Mouse (Mus musculus) heart, embryonic 14.5 days (tissue): Measurements from ENCODE around the gene Exosc1. TPM values are rescaled to one million over a fixed set of nuclear protein-coding genes. Genes with fewer than 3 reads are reported as not detected.

Experiments used
- ATAC-seq: fragments of 200-750 bp; cut with Nextera tagmentation; 2 replicates; pipeline ENCODE4 v1.8.0; 2017; ENCODE audit warnings: low read depth, moderate TSS enrichment; ENCODE audit not compliant: insufficient number of reproducible peaks, insufficient read depth, low FRiP score
- H3K27ac ChIP-seq, 2 experiments: fragments of 200-500 bp in 1 of 2; fragments of 300-500 bp in 1 of 2; sonication (generic) in 1 of 2; replicated peaks in 1 of 2; 2 replicates each; pipeline ENCODE4 v1.5.1; 2012 to 2014; ENCODE audit warnings: low read depth in 2 of 2, low read length in 2 of 2, control low read depth in 1 of 2, mild to moderate bottlenecking in 1 of 2, mixed read lengths in 1 of 2; ENCODE audit not compliant: control insufficient read depth in 1 of 2, insufficient read depth in 1 of 2
- H3K27me3 ChIP-seq: fragments of 300-500 bp; sonication (generic); 2 replicates; pipeline ENCODE4 v1.6.1; 2014; ENCODE audit warnings: mild to moderate bottlenecking, low read length, control low read depth; ENCODE audit not compliant: control insufficient read depth, insufficient read depth
- H3K36me3 ChIP-seq: fragments of 300-500 bp; sonication (generic); 2 replicates; pipeline ENCODE4 v1.6.1; 2014; ENCODE audit warnings: mild to moderate bottlenecking, control low read depth, low read length, mixed read lengths; ENCODE audit not compliant: control insufficient read depth, insufficient read depth
- H3K4me1 ChIP-seq, 2 experiments: fragments of 200-500 bp in 1 of 2; fragments of 300-500 bp in 1 of 2; sonication (generic) in 1 of 2; 2 replicates each; pipeline ENCODE4 v1.6.1; 2012 to 2014; ENCODE audit warnings: low read length in 2 of 2, control low read depth in 1 of 2, mixed read lengths in 1 of 2; ENCODE audit not compliant: control insufficient read depth in 2 of 2, insufficient read depth in 2 of 2
- H3K4me2 ChIP-seq: fragments of 300-500 bp; sonication (generic); 2 replicates; pipeline ENCODE4 v1.6.1; 2014; ENCODE audit warnings: mild to moderate bottlenecking, low read length
- H3K4me3 ChIP-seq, 2 experiments: fragments of 200-500 bp in 1 of 2; fragments of 300-500 bp in 1 of 2; sonication (generic) in 1 of 2; 2 replicates each; pipeline ENCODE4 v1.5.1; 2012 to 2014; ENCODE audit warnings: low read length in 2 of 2, mild to moderate bottlenecking in 2 of 2, control low read depth in 1 of 2, low read depth in 1 of 2, moderate library complexity in 1 of 2; ENCODE audit not compliant: control insufficient read depth in 1 of 2, insufficient read depth in 1 of 2
- H3K9ac ChIP-seq: fragments of 300-500 bp; sonication (generic); 2 replicates; pipeline ENCODE4 v1.6.1; 2014; ENCODE audit warnings: mild to moderate bottlenecking, low read length
- H3K9me3 ChIP-seq: fragments of 300-500 bp; sonication (generic); 2 replicates; pipeline ENCODE4 v1.6.1; 2016; ENCODE audit warnings: low read length, control low read depth; ENCODE audit not compliant: control insufficient read depth
- WGBS: fragments of 180-500 bp; shearing (Covaris S2); extraction: QIAGEN DNeasy Blood & Tissue Kit; methylation state at CpG from one replicate; pipeline ENCODE4 v1.1.7; 2014; 5-methylcytosine and 5-hydroxymethylcytosine counted together
- polyA plus RNA-seq: library from polyadenylated mRNA; unstranded; fragments of >200 nt; fragmentation: Nextera tagmentation; extraction: Ambion mirVana; gene quantifications from 2 replicates; pipeline ENCODE4 v1.2.1, GENCODE M21; 2014

Exosc1 gene
- polyA plus RNA-seq, 1 experiment from 2014 or later, result 42.0 TPM

- H3K4me3 ChIP-seq, result no peak overlapping the region
- H3K27me3 ChIP-seq, result no peaks in the 10 kb centered on the region
- no peak overlapping the region for H3K9ac ChIP-seq
- peaks cover 12 to 21% of the 10 kb centered on the region in 2 experiments for H3K4me1 ChIP-seq
- no peak overlapping the region for H3K4me2 ChIP-seq
- 28% methylated on average over 6 of the region's 6 CpGs for WGBS
- no peak for ATAC-seq
- no peaks in the 10 kb centered on the region for H3K9me3 ChIP-seq
- H3K36me3 ChIP-seq, result no peaks in the 10 kb centered on the region
- H3K27ac ChIP-seq, result no peak overlapping the region; a peak in 1 of 4 replicates
These were observed 26.7 kb downstream of the Exosc1 start for GRCm38 (mm10) chr19:41906311-41907078.

DNA sequence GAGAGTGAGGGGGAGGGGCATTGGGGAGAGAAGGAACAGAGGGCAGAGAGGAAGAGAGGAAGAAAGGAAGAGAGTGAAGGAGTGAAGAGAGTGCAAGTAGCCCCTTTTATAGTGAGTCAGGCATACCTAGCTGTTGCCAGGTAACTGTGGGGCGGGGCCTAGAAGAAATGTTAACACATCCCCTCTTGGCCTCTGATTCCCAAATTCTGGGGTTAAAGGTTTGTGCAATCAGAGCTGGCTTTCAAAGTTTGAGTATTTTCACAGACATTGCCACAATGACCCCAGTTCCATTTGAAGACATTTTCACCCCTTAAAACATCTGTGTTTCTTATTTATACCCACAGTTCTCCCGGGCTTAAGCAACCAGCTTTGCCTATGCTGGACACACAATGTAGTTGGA lies 28.0 kb downstream of the Exosc1 start:
- no peak overlapping the region for H3K27ac ChIP-seq
- no peak overlapping the region for H3K9ac ChIP-seq
- H3K36me3 ChIP-seq, result no peaks in the 10 kb centered on the region
- WGBS, result 96% methylated on average over 2 of the region's 2 CpGs
- no peaks in the 10 kb centered on the region for H3K27me3 ChIP-seq
- no peak for ATAC-seq
- H3K9me3 ChIP-seq, result no peaks in the 10 kb centered on the region
- peaks cover 12 to 22% of the 10 kb centered on the region in 2 experiments for H3K4me1 ChIP-seq
- no peak overlapping the region for H3K4me2 ChIP-seq
- H3K4me3 ChIP-seq, result no peak overlapping the region

DNA sequence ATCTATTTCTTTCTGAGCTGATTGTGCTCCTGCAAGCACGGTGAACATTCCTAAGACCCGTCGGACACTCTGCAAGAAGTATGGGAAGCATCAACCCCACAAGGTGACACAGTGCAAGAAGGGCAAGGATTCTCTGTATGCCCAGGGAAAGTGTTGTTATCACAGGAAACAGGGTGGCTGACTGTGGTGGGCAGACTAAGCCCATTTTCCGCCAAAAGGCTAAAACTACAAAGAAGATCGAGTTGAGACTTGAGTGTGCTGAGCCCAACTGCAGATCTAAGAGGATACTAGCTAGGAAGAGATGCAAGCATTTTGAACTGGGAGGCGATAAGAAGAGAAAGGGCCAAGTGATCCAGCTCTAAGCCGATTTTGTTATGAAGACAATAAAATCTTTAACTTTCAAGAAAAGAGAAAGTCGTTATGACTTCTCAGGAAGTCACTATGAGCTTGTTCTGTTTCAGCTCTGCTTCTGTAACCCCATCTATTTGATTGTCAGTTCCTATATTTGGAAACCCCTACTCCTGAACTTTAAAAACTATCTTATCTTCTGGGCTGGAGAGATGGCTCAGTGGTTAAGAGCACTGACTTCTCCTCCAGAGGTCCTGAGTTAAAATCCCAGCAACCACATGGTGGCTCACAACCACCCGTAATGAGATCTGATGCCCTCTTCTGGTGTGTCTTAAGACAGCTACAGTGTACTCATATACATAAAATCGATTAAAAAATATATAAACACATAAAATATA lies 30.2 kb downstream of the Exosc1 start:
- 63% methylated on average over 10 of the region's 10 CpGs for WGBS
- no peaks in the 10 kb centered on the region for H3K9me3 ChIP-seq
- no peaks in the 10 kb centered on the region for H3K27me3 ChIP-seq
- ATAC-seq, result no peak
- H3K9ac ChIP-seq, result no peak overlapping the region
- H3K4me2 ChIP-seq, result no peak overlapping the region
- H3K27ac ChIP-seq, result no peak overlapping the region
- peaks cover 12 to 22% of the 10 kb centered on the region in 2 experiments for H3K4me1 ChIP-seq
- no peak overlapping the region for H3K4me3 ChIP-seq
- H3K36me3 ChIP-seq, result no peaks in the 10 kb centered on the region

DNA sequence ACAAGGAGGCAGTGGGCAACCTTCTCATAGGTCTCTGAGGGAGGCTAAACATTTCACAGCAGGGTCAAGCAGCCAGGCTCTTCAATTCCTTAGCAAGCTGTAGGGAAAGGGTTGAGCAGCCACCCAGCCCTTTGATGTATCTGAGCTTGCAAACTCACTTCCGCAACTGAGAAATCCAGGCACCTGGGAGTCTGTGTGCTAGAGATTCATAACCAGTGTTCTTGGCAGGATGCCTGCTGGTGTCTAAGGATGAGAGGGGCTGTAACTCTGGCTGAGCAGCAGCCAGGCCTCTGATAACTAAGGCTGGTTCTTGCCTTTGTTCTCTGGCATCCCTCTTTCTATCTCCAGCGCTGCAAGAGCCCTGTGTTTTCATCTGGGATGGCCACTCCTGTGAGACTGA lies 31.5 kb downstream of the Exosc1 start:
- peak overlapping the region; percentile 50 to 69 for H3K27ac ChIP-seq
- peaks cover 6 to 14% of the 10 kb centered on the region in 2 experiments for H3K4me1 ChIP-seq
- no peak for ATAC-seq
- H3K4me2 ChIP-seq, result no peak overlapping the region
- H3K27me3 ChIP-seq, result no peaks in the 10 kb centered on the region
- no peak overlapping the region for H3K4me3 ChIP-seq
- WGBS, result 6% methylated on average over 2 of the region's 2 CpGs
- no peaks in the 10 kb centered on the region for H3K9me3 ChIP-seq
- no peaks in the 10 kb centered on the region for H3K36me3 ChIP-seq
- no peak overlapping the region; the same call in 1 of the 2 replicates for H3K9ac ChIP-seq

- Histone ChIP-seq H3K4me2 (no peak overlapping the region), H3K27ac (no peak overlapping the region), H3K27me3 (no peaks in the 10 kb centered on the region), H3K9ac (no peak overlapping the region), H3K4me3 (no peak overlapping the region), H3K9me3 (no peaks in the 10 kb centered on the region), H3K36me3 (no peaks in the 10 kb centered on the region), H3K4me1 (peaks cover 6 to 12% of the 10 kb centered on the region in 2 experiments)
- 85% methylated on average over 8 of the region's 8 CpGs for whole genome bisulfite sequencing
- no peak for ATAC-seq
These were observed 32.6 kb downstream of the Exosc1 start for GRCm38 (mm10) chr19:41900495-41901090.

DNA sequence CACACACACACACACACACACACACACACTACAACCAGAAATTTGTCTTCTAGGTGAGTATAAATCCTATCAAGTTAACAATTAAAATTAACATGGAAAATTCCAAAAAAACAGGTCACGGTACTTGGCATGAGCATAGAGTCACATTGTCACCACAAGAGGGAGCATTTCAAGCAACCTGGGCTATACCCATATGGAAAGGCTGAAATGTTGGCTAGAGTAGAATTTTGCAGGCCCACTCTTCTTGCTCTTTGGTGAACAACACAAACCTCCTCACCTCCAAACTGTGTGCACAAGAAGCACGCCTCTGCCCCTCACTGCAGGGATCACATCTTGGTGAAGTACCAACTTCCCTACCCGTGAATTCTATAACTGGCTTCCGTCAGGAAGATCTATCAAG lies 34.4 kb downstream of the Exosc1 start:
- 47% methylated on average over 4 of the region's 4 CpGs for WGBS
- H3K27me3 ChIP-seq, result no peaks in the 10 kb centered on the region
- H3K4me2 ChIP-seq, result no peak overlapping the region
- no peak overlapping the region for H3K9ac ChIP-seq
- ATAC-seq, result no peak
- no peaks in the 10 kb centered on the region for H3K36me3 ChIP-seq
- no peak overlapping the region for H3K4me3 ChIP-seq
- H3K9me3 ChIP-seq, result no peaks in the 10 kb centered on the region
- peaks cover 13 to 20% of the 10 kb centered on the region in 2 experiments for H3K4me1 ChIP-seq
- H3K27ac ChIP-seq, result no peak overlapping the region

- 18% methylated on average over 18 of the region's 18 CpGs for WGBS
- H3K27me3 ChIP-seq, result no peaks in the 10 kb centered on the region
- peak overlapping the region; percentile 77 for H3K9ac ChIP-seq
- H3K27ac ChIP-seq, result 0 out of 4 replicates have a peak overlapping the region, but pooled peaks of 1 of the 2 experiments have one; percentile 6
- ATAC-seq, result no peak
- peak overlapping the region; percentile 72 to 84 for H3K4me3 ChIP-seq
- peaks cover 9% of the 10 kb centered on the region for H3K36me3 ChIP-seq
- peak overlapping the region; percentile 91 for H3K4me2 ChIP-seq
- H3K4me1 ChIP-seq, result peaks cover 7 to 13% of the 10 kb centered on the region in 2 experiments
- H3K9me3 ChIP-seq, result no peaks in the 10 kb centered on the region
These were observed 36.9 kb downstream of the Exosc1 start for GRCm38 (mm10) chr19:41896319-41896711.
